Mouse (Mus musculus) embryonic facial prominence, embryonic 14.5 days (tissue): Measurements from ENCODE around the gene Hectd4. TPM values are rescaled to one million over a fixed set of nuclear protein-coding genes. Genes with fewer than 3 reads are reported as not detected.

Experiments used
- ATAC-seq: fragments of 200-750 bp; cut with Nextera tagmentation; 2 replicates; pipeline ENCODE4 v1.8.0; 2017; ENCODE audit warnings: low read depth, moderate number of reproducible peaks, moderate TSS enrichment
- DNase-seq: peaks from one replicate; pipeline ENCODE4 v3.0.0-alpha.2; 2015; ENCODE audit warnings: low spot score
- H3K27ac ChIP-seq: fragments of 300-500 bp; sonication (generic); replicated peaks from 2 replicates; pipeline ENCODE4 v1.5.1; 2014; ENCODE audit warnings: low read depth, mild to moderate bottlenecking, low read length, moderate library complexity
- H3K27me3 ChIP-seq: fragments of 300-500 bp; sonication (generic); replicated peaks from 2 replicates; pipeline ENCODE4 v1.6.1; 2014; ENCODE audit warnings: low read length; ENCODE audit not compliant: control insufficient read depth, insufficient read depth
- H3K36me3 ChIP-seq: fragments of 300-500 bp; sonication (generic); 2 replicates; pipeline ENCODE4 v1.6.1; 2014; ENCODE audit warnings: low read length, mixed read lengths; ENCODE audit not compliant: control insufficient read depth, insufficient read depth
- H3K4me1 ChIP-seq: fragments of 300-500 bp; sonication (generic); 2 replicates; pipeline ENCODE4 v1.6.1; 2014; ENCODE audit warnings: antibody characterized with exemption, low read length; ENCODE audit not compliant: control insufficient read depth, insufficient read depth
- H3K4me2 ChIP-seq: fragments of 300-500 bp; sonication (generic); 2 replicates; pipeline ENCODE4 v1.6.1; 2014; ENCODE audit warnings: low read depth, mild to moderate bottlenecking, low read length, moderate library complexity, mixed read lengths
- H3K4me3 ChIP-seq: fragments of 300-500 bp; sonication (generic); 2 replicates; pipeline ENCODE4 v1.5.1; 2014; ENCODE audit warnings: low read depth, mild to moderate bottlenecking, low read length
- H3K9ac ChIP-seq: fragments of 300-500 bp; sonication (generic); 2 replicates; pipeline ENCODE4 v1.6.1; 2014; ENCODE audit warnings: low read depth, mild to moderate bottlenecking, low read length, moderate library complexity, mixed read lengths
- H3K9me3 ChIP-seq: fragments of 300-500 bp; sonication (generic); 2 replicates; pipeline ENCODE4 v1.6.1; 2016; ENCODE audit warnings: low read length; ENCODE audit not compliant: control insufficient read depth
- WGBS: fragments of 180-500 bp; shearing (Covaris S2); extraction: QIAGEN DNeasy Blood & Tissue Kit; methylation state at CpG from one replicate; pipeline ENCODE4 v1.1.7; 2014; 5-methylcytosine and 5-hydroxymethylcytosine counted together
- polyA plus RNA-seq: library from polyadenylated mRNA; unstranded; fragments of >200 nt; fragmentation: Nextera tagmentation; extraction: Ambion mirVana; gene quantifications from 2 replicates; pipeline ENCODE4 v1.2.1, GENCODE M21; 2014

The Hectd4 gene
- polyA plus RNA-seq = 7.3 and 7.4 TPM in 2 replicates

- H3K27me3 ChIP-seq = no peaks in the 10 kb centered on the region
- ATAC-seq (peak; percentile 87), DNase-seq (peak; percentile 96)
- H3K4me2 ChIP-seq = peak within 1 kb of the TSS; percentile 84
- H3K4me1 ChIP-seq = peaks cover 8% of the 10 kb centered on the region; the same call in 1 of the 2 replicates
- no peaks in the 10 kb centered on the region for H3K9me3 ChIP-seq
- peak within 1 kb of the TSS; percentile 86 for H3K9ac ChIP-seq
- WGBS = 0% methylated on average over 8 of the region's 90 CpGs
- H3K36me3 ChIP-seq = no peaks in the 10 kb centered on the region
- H3K4me3 ChIP-seq = peak within 1 kb of the TSS; percentile 92
- peak within 1 kb of the TSS; percentile 76 for H3K27ac ChIP-seq
Observed at GRCm38 (mm10) chr5:121219980-121220731, at the start of gene Hectd4. Hectd4 (plus strand) TSS chr5:121220219.

- DNase-seq (no peak), ATAC-seq (no peak)
- H3K9me3 ChIP-seq = no peaks in the 10 kb centered on the region
- no peak overlapping the region for H3K27ac ChIP-seq
- peaks cover 31% of the 10 kb centered on the region for H3K36me3 ChIP-seq
- no peaks in the 10 kb centered on the region for H3K27me3 ChIP-seq
- no peaks in the 10 kb centered on the region for H3K4me1 ChIP-seq
- no peak overlapping the region for H3K4me3 ChIP-seq
- WGBS = 87% methylated on average over 4 of the region's 4 CpGs
- H3K4me2 ChIP-seq = no peak overlapping the region
- no peak overlapping the region for H3K9ac ChIP-seq
Observed at GRCm38 (mm10) chr5:121172835-121173234, 47.2 kb upstream of the Hectd4 start.

- Histone ChIP-seq H3K4me2 (no peak overlapping the region), H3K9ac (no peak overlapping the region), H3K4me1 (no peaks in the 10 kb centered on the region), H3K27me3 (no peaks in the 10 kb centered on the region), H3K9me3 (no peaks in the 10 kb centered on the region), H3K4me3 (no peak overlapping the region), H3K27ac (no peak overlapping the region), H3K36me3 (peaks cover 6% of the 10 kb centered on the region; the same call in 1 of the 2 replicates)
- WGBS = 83% methylated on average over 9 of the region's 9 CpGs
- no peak for ATAC-seq
- no peak for DNase-seq
Observed at GRCm38 (mm10) chr5:121179077-121179857, 40.8 kb upstream of the Hectd4 start.

GRCm38 (mm10) chr5:121183269-121183668, 36.8 kb upstream of the Hectd4 start:
- ATAC-seq (no peak), DNase-seq (no peak)
- Histone ChIP-seq H3K27ac (no peak overlapping the region), H3K4me2 (no peak overlapping the region), H3K9ac (no peak overlapping the region), H3K36me3 (no peaks in the 10 kb centered on the region), H3K4me1 (no peaks in the 10 kb centered on the region), H3K4me3 (no peak overlapping the region), H3K9me3 (no peaks in the 10 kb centered on the region), H3K27me3 (no peaks in the 10 kb centered on the region)
- WGBS = 72% methylated on average over 9 of the region's 9 CpGs

- Histone ChIP-seq H3K4me2 (no peak overlapping the region), H3K36me3 (no peaks in the 10 kb centered on the region), H3K27me3 (no peaks in the 10 kb centered on the region), H3K9me3 (no peaks in the 10 kb centered on the region), H3K27ac (no peak overlapping the region), H3K9ac (no peak overlapping the region), H3K4me1 (peaks cover 3% of the 10 kb centered on the region; the same call in 1 of the 2 replicates), H3K4me3 (no peak overlapping the region)
- 84% methylated on average over 2 of the region's 2 CpGs for WGBS
- no peak for DNase-seq
- no peak for ATAC-seq
Observed at GRCm38 (mm10) chr5:121184375-121184774, 35.6 kb upstream of the Hectd4 start.

GRCm38 (mm10) chr5:121184945-121185551, 35.0 kb upstream of the Hectd4 start:
- ATAC-seq = no peak
- Histone ChIP-seq H3K4me3 (no peak overlapping the region), H3K4me1 (peaks cover 4% of the 10 kb centered on the region; the same call in 1 of the 2 replicates), H3K36me3 (no peaks in the 10 kb centered on the region), H3K9me3 (no peaks in the 10 kb centered on the region), H3K4me2 (no peak overlapping the region), H3K27ac (no peak overlapping the region), H3K27me3 (no peaks in the 10 kb centered on the region), H3K9ac (0 out of 2 replicates have a peak overlapping the region, but pooled peaks have one; percentile 5)
- WGBS = 49% methylated on average over 11 of the region's 11 CpGs
- peak; percentile 12 for DNase-seq

- WGBS = 87% methylated on average over 8 of the region's 8 CpGs
Observed at GRCm38 (mm10) chr5:121187580-121188001, 32.4 kb upstream of the Hectd4 start.

GRCm38 (mm10) chr5:121188265-121188664, 31.8 kb upstream of the Hectd4 start:
- Histone ChIP-seq H3K9ac (no peak overlapping the region), H3K9me3 (no peaks in the 10 kb centered on the region), H3K4me1 (peaks cover 10% of the 10 kb centered on the region; the same call in 1 of the 2 replicates), H3K36me3 (no peaks in the 10 kb centered on the region), H3K4me2 (no peak overlapping the region), H3K4me3 (no peak overlapping the region), H3K27ac (no peak overlapping the region), H3K27me3 (no peaks in the 10 kb centered on the region)
- DNase-seq (no peak), ATAC-seq (no peak)
- WGBS = 93% methylated on average over 9 of the region's 9 CpGs

More at GRCm38 (mm10) chr5:121187580-121188001, 32.4 kb upstream of the Hectd4 start:
- Histone ChIP-seq H3K4me2 (no peak overlapping the region), H3K36me3 (no peaks in the 10 kb centered on the region), H3K27ac (no peak overlapping the region), H3K9me3 (no peaks in the 10 kb centered on the region), H3K4me3 (no peak overlapping the region), H3K27me3 (no peaks in the 10 kb centered on the region), H3K4me1 (peaks cover 10% of the 10 kb centered on the region; the same call in 1 of the 2 replicates), H3K9ac (no peak overlapping the region)
- ATAC-seq (no peak), DNase-seq (no peak)
